Mouse (Mus musculus): ENCODE measurements around the gene Krcc1.

DNA sequence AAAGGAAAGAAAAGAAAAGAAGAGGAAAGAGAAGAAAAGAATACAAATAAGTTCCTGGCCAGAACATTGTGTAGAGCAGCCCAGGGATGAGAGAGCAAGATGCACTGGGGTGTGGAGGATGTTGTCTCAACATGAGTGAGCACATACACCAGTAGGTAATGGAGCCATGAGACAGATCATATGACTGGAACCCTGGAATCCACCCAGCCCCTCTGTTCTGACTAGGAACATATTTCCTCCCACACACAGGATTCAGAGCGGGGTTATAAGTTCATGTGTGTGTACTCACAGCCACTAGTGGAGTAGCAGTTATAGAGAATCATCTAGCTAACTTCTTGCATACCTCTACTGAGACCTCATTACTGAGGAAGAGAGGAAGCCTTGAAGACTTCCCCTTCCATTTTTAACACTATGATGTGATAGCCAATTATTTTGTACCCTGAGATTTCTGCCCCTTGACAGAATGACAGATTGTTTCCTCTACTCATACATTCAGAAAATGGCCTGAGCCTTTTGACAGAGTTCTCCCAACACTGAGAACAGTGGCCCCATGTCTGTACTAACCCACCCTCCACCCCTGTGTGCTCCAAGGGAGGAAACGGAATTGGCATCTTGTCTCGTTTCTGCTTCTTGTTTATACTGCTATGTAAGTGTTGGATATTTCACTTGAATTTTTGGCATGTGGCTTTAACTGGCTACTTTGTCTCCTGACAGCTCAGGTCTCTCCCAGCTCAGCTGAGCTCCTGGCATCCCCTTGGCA, 47.1 kb upstream of the Krcc1 start:
- TF ChIP-seq CTCF (IDR thresholded peaks at IDR 0.05; ENCODE audit: low read depth, low read length) (no peak), GATA2 (IDR thresholded peaks at IDR 0.05; ENCODE audit: borderline replicate concordance, low read depth, low read length) (no peak), POLR2AphosphoS5 (IDR thresholded peaks at IDR 0.05; ENCODE audit: insufficient replicate concordance, low read depth, low read length) (no peak)

Measured in G1E (cell line).